Mouse (Mus musculus): ENCODE measurements around the gene Tpcn2. TPM values are rescaled to one million over a fixed set of nuclear protein-coding genes. Genes with fewer than 3 reads are reported as not detected.

Tpcn2 gene
- total RNA-seq, 2 experiments from 2014 or later = 5.8 to 6.4 TPM

- DNase-seq (ENCODE audit: low spot score in 2 of 2) = peak in 1 of 2 experiments; percentile 33
Observed at GRCm38 (mm10) chr7:145299562-145300320, 15.9 kb upstream of the Tpcn2 start.

- DNase-seq (ENCODE audit: low spot score in 2 of 2) = no peak
Observed at GRCm38 (mm10) chr7:145298666-145299490, 15.1 kb upstream of the Tpcn2 start.

- no peak for DNase-seq (ENCODE audit: low spot score in 2 of 2)
Observed at GRCm38 (mm10) chr7:145293859-145294258, 10.0 kb upstream of the Tpcn2 start.

GRCm38 (mm10) chr7:145292726-145293125 is 8.9 kb upstream of the Tpcn2 start:
- DNase-seq (ENCODE audit: low spot score in 2 of 2) = no peak

DNA sequence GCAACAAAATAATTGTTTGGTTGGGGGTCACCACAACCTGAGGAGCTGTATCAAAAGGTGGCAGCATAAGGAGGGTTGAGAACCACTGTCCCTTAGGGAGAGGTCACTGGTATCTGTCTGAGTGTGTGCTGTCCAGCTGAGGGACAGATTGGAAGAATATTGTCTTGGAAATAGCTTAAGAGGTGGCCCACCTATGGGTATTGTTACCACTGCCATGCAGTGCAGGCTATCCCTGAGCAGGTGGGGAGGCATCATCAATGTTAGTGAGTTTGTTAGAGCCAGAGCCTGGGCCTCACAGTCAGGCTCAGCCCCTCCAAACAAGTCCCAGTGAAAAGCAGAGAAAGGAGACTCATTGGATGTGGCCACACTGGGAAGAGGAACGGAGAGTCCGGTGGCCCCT is 8.0 kb upstream of the Tpcn2 start:
- DNase-seq (ENCODE audit: low spot score in 2 of 2) = no peak

DNA sequence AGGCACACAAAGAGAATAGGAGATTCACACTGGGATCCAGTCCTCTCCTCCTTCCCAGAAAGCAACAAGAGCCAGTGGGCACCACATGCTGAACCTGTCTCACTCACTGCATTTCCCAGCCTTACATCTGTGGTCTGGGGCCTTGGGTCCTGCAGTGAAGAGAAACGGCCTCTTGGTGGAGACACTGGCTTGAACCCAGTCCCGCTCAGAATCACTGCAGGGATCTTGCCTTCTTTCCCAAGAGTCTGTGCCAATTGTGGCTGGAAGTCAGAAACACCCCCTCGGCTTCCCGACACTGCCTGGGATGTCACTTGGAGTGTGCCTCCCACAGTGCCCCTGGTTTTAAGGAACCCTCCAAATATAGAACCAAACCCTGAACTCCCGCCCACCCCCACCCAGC is 5.5 kb upstream of the Tpcn2 start:
- DNase-seq (ENCODE audit: low spot score in 2 of 2) = peak in 1 of 2 experiments; percentile 42

GRCm38 (mm10) chr7:145287410-145287809 is 3.6 kb upstream of the Tpcn2 start:
- no peak for DNase-seq (ENCODE audit: low spot score in 2 of 2)

DNA sequence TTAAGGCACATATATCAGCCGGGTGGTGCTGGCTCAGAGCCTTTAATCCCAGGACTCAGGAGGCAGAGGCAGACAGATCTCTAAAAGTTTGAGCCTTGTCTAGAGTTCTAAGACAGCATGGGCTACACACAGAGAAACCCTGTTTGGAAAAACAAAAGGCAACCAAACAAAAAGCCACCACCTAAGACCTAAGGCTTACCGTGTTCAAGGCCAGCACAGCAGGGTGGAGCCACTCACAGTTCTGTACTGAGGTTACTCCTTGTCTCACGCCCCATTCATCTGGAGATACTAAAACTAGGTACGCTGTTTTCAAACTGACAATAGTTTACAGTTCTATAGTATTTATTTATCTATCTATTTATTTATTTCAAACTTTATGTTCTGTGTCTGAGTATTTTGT is 1.7 kb upstream of the Tpcn2 start:
- no peak for DNase-seq (ENCODE audit: low spot score in 2 of 2)

GRCm38 (mm10) chr7:145284293-145284692 is 482 bp upstream of the Tpcn2 start:
- no peak for DNase-seq (ENCODE audit: low spot score in 2 of 2)

GRCm38 (mm10) chr7:145283041-145283440 is 770 bp downstream of the Tpcn2 start:
- no peak for DNase-seq (ENCODE audit: low spot score in 2 of 2)

DNA sequence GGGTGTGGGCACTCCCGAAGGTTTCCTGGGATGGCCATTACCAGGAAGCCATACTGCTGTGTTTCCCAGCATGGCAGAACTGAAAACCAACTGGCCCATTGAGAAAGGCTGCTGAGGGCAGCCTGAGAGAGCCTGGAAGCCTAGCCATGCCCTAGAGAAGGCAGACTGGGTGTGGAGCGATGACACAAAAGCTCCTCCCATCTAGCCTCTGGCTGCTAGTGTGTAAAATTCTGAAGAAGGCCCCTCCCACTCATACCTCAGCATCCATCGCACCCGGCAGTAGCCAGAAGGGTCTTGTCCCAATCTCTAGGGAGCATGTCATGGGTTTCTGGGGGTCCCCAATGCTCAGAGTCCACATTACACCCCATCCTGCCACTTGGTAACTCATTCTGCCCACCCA is 2.4 kb downstream of the Tpcn2 start:
- no peak for DNase-seq (ENCODE audit: low spot score in 2 of 2)

GRCm38 (mm10) chr7:145275488-145275887 is 8.3 kb downstream of the Tpcn2 start:
- DNase-seq (ENCODE audit: low spot score in 2 of 2) = no peak

GRCm38 (mm10) chr7:145270955-145271354 is 12.9 kb downstream of the Tpcn2 start:
- DNase-seq (ENCODE audit: low spot score in 2 of 2) = no peak

DNA sequence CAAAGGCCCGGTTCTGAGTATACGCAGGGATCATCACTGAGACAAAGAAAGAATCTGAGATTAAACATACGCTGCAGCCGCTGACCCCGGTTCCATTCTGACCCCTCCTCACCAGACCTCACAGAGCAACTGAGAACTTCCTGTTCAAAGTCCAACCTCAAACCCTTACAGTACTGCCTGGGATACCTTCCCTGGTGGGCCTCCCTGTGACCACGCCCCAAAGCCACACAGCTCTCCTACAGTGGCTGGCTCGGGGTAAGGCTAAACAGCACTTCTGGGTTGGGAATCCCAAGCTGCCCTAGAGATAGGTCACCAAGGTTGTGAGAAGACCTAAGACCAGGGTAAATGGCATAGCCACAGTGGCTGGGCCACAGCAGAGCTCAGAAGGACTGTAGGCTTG is 14.9 kb downstream of the Tpcn2 start:
- no peak for DNase-seq (ENCODE audit: low spot score in 2 of 2)

DNA sequence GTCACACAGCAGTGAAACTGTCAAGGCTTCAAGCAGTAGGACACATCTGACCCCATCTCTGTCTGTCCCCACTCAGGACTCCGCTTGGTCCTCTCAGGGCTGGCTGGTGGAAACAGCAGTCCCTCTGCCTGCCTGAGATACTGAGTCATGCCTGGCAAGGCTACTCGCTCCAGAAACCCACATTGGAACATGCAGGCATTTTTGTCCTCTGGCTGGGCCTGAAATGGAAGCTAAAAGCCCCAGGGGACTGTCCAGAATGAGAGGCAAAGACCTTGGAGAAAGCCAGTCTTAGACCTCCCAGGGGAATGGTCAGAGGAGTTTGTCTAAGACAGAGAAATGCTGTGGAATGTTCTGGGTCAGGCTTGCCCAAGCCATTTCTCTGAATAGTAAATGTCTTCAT is 17.8 kb downstream of the Tpcn2 start:
- no peak for DNase-seq (ENCODE audit: low spot score in 2 of 2)

DNA sequence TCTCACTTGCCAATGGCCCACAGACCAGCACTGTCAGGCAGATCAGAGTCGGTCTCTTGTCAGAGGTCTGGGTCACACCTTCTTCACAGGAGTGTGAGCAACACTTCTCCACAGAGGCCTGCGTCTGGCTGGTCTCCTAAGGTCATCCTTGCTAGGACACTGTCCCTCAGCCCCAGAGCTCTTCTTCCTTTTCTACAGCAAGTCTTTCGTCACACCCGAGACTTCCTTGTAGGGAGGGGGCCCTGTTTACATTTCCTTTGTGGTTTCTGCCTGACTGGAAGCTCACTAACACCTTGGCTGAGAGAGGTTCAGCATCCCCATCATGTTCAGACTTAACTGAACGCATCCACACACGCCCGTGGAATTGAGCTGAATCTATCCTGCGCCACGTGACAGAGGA is 19.6 kb downstream of the Tpcn2 start:
- no peak for DNase-seq (ENCODE audit: low spot score in 2 of 2)

GRCm38 (mm10) chr7:145256092-145256491 is 27.7 kb downstream of the Tpcn2 start:
- DNase-seq (ENCODE audit: low spot score in 2 of 2) = no peak

DNA sequence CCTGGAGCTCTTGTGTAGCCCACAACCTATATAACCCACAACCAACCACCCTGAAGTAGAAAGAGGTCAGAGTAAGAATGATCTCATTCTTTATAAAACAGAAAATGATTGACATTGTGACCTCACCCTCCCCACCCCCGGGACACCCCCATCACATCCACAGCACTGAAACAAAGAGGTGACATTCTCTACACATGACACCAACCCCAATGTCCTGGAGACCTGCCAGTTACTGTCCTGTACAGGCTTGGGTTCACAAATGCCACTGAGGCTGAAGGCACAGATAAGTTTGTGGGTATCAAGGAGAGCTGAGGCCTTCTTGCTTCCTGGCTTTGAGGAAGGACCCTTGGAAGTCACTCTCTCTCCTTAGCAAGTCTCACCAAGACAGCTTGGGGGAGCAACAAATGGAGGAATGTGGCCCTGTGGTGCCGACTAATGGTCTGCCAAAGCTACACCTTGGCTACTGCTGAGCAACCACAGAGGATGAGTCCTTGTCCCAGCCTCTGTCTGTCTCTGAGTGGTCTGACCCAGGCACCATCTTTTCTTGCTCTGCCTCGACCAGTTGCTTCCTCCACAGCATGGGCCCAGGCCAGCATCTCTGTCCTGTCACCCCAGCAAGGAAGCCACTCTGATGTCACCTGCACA is 29.7 kb downstream of the Tpcn2 start:
- no peak for DNase-seq (ENCODE audit: low spot score in 2 of 2)

GRCm38 (mm10) chr7:145252715-145253476 is 30.9 kb downstream of the Tpcn2 start:
- peak; percentile 60 to 84 for DNase-seq (ENCODE audit: low spot score in 2 of 2)

GRCm38 (mm10) chr7:145250225-145250624 is 33.6 kb downstream of the Tpcn2 start:
- DNase-seq (ENCODE audit: low spot score in 2 of 2) = no peak

- DNase-seq (ENCODE audit: low spot score in 2 of 2) = no peak
Observed at GRCm38 (mm10) chr7:145248911-145249310, 34.9 kb downstream of the Tpcn2 start.
